Mouse (Mus musculus) limb, embryonic 14.5 days (tissue): ENCODE data around the gene Cdsn. TPM values are rescaled to one million over a fixed set of nuclear protein-coding genes. Genes with fewer than 3 reads are reported as not detected.

ENCODE experiments used
- ATAC-seq: fragments of 200-750 bp; cut with Nextera tagmentation; 2 replicates; pipeline ENCODE4 v1.8.0; 2017; ENCODE audit warnings: low read depth, moderate number of reproducible peaks, moderate TSS enrichment; ENCODE audit not compliant: low FRiP score
- DNase-seq: peaks from one replicate; pipeline ENCODE4 v3.0.0-alpha.2; 2015; ENCODE audit warnings: low spot score
- H3K27ac ChIP-seq: fragments of 300-500 bp; sonication (generic); replicated peaks from 2 replicates; pipeline ENCODE4 v1.5.1; 2014; ENCODE audit warnings: low read depth, mild to moderate bottlenecking, low read length, moderate library complexity, mixed read lengths
- H3K27me3 ChIP-seq: fragments of 300-500 bp; sonication (generic); 2 replicates; pipeline ENCODE4 v1.6.1; 2014; ENCODE audit warnings: low read length, mixed read lengths; ENCODE audit not compliant: control insufficient read depth, insufficient read depth
- H3K36me3 ChIP-seq: fragments of 300-500 bp; sonication (generic); 2 replicates; pipeline ENCODE4 v1.6.1; 2014; ENCODE audit warnings: mild to moderate bottlenecking, low read length, moderate library complexity, mixed read lengths; ENCODE audit not compliant: control insufficient read depth, insufficient read depth
- H3K4me1 ChIP-seq: fragments of 300-500 bp; sonication (generic); 2 replicates; pipeline ENCODE4 v1.6.1; 2014; ENCODE audit warnings: antibody characterized with exemption, low read length, mixed read lengths; ENCODE audit not compliant: control insufficient read depth, insufficient read depth
- H3K4me2 ChIP-seq: fragments of 300-500 bp; sonication (generic); replicated peaks from 2 replicates; pipeline ENCODE4 v1.6.1; 2014; ENCODE audit warnings: low read depth, mild to moderate bottlenecking, low read length, moderate library complexity; ENCODE audit not compliant: severe bottlenecking
- H3K4me3 ChIP-seq: fragments of 300-500 bp; sonication (generic); replicated peaks from 2 replicates; pipeline ENCODE4 v1.5.1; 2014; ENCODE audit warnings: low read length
- H3K9ac ChIP-seq: fragments of 300-500 bp; sonication (generic); 2 replicates; pipeline ENCODE4 v1.6.1; 2014; ENCODE audit warnings: mild to moderate bottlenecking, low read depth, low read length, moderate library complexity; ENCODE audit not compliant: severe bottlenecking
- H3K9me3 ChIP-seq: fragments of 300-500 bp; sonication (generic); 2 replicates; pipeline ENCODE4 v1.6.1; 2016; ENCODE audit warnings: low read length; ENCODE audit not compliant: control insufficient read depth
- POLR2A ChIP-seq: fragments of 200-500 bp; IDR thresholded peaks from 2 replicates; pipeline ENCODE4 v1.8.0; 2012; ENCODE audit warnings: inconsistent platforms, mild to moderate bottlenecking, moderate library complexity, borderline replicate concordance; ENCODE audit not compliant: insufficient read depth, insufficient read length; ENCODE audit errors: extremely low read depth
- WGBS: fragments of 180-500 bp; shearing (Covaris S2); extraction: QIAGEN DNeasy Blood & Tissue Kit; methylation state at CpG from one replicate; pipeline ENCODE4 v1.1.7; 2014; 5-methylcytosine and 5-hydroxymethylcytosine counted together
- polyA plus RNA-seq, 2 experiments: library from polyadenylated mRNA; depleted of rRNA in 1 of 2; stranded (reverse) in 1 of 2; unstranded in 1 of 2; fragments of >200 nt; fragmentation: Nextera tagmentation in 1 of 2; extraction: Ambion mirVana in 1 of 2; gene quantifications; 2 replicates each; pipeline versions ENCODE4 v1.2.1 to v1.2.3; 2012 to 2014

The Cdsn gene
- polyA plus RNA-seq, 2 experiments = 0.07 to 0.09 TPM

DNA sequence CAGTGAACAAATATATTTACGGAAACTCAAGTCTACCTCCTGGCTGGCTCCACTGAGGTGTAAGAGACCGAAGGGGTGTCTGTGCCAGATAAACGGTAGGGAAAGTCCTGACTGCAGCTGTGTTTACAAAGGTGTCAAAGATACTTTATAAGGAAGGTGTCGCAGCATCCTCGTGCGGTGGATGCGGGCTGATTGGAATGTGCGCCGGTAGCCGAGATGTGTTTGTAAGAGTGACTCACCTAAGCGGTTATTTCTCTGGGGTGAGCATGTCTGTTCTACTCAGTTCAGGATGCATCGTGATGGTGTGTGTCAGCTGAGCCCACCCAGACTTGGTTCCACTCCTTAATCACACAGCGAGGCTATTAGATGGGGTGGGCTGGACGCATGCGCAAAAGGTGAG is 39.8 kb downstream of the Cdsn start:
- H3K4me2 ChIP-seq = no peak overlapping the region
- ATAC-seq (no peak), DNase-seq (no peak)
- H3K4me3 ChIP-seq = no peak overlapping the region
- H3K27me3 ChIP-seq = no peaks in the 10 kb centered on the region; the same call in 1 of the 2 replicates
- no peak overlapping the region for H3K27ac ChIP-seq
- peaks cover 2% of the 10 kb centered on the region; the same call in 1 of the 2 replicates for H3K4me1 ChIP-seq
- no peaks in the 10 kb centered on the region for H3K9me3 ChIP-seq
- H3K9ac ChIP-seq = no peak overlapping the region
- WGBS = 93% methylated on average over 15 of the region's 15 CpGs
- no peak for TF ChIP-seq POLR2A
- H3K36me3 ChIP-seq = no peaks in the 10 kb centered on the region

DNA sequence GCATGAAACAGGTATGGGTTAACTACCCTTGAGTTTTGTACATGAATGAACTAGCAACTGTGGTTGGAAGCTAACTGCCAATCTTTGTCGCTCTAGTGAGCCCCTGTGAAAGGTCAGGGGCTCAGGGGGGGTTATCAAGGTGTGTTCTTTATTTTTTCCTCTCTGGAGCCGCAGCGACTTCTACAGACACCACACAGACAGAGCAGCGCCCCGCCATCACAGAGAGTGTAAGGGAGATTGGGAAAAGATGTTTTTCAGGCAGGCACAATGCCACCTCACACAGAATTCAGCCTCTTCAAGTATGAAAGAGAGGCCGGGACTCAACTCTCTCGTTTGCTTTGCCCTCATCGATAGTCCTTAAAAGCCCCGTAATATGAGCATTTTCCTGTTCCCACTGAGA is 40.2 kb downstream of the Cdsn start:
- DNase-seq = no peak
- H3K4me2 ChIP-seq = no peak overlapping the region
- no peaks in the 10 kb centered on the region; the same call in 1 of the 2 replicates for H3K9me3 ChIP-seq
- no peak overlapping the region for H3K9ac ChIP-seq
- no peak overlapping the region for H3K27ac ChIP-seq
- no peak for ATAC-seq
- TF ChIP-seq POLR2A = no peak
- peaks cover 2% of the 10 kb centered on the region; the same call in 1 of the 2 replicates for H3K4me1 ChIP-seq
- no peaks in the 10 kb centered on the region for H3K36me3 ChIP-seq
- 83% methylated on average over 9 of the region's 9 CpGs for WGBS
- H3K27me3 ChIP-seq = no peaks in the 10 kb centered on the region; the same call in 1 of the 2 replicates
- H3K4me3 ChIP-seq = no peak overlapping the region

GRCm38 (mm10) chr17:35593786-35594185 is 41.9 kb downstream of the Cdsn start:
- Histone ChIP-seq H3K9me3 (no peaks in the 10 kb centered on the region; the same call in 1 of the 2 replicates), H3K36me3 (no peaks in the 10 kb centered on the region), H3K4me3 (no peak overlapping the region), H3K4me1 (peaks cover 2% of the 10 kb centered on the region; the same call in 1 of the 2 replicates), H3K4me2 (no peak overlapping the region), H3K9ac (no peak overlapping the region), H3K27me3 (no peaks in the 10 kb centered on the region; the same call in 1 of the 2 replicates), H3K27ac (no peak overlapping the region)
- DNase-seq = no peak
- no peak for TF ChIP-seq POLR2A
- WGBS = 42% methylated on average over 4 of the region's 4 CpGs
- ATAC-seq = no peak

- Histone ChIP-seq H3K4me3 (no peak overlapping the region), H3K36me3 (no peaks in the 10 kb centered on the region), H3K4me2 (no peak overlapping the region), H3K4me1 (peaks cover 2% of the 10 kb centered on the region; the same call in 1 of the 2 replicates), H3K27ac (no peak overlapping the region), H3K27me3 (no peaks in the 10 kb centered on the region; the same call in 1 of the 2 replicates), H3K9me3 (no peaks in the 10 kb centered on the region; the same call in 1 of the 2 replicates), H3K9ac (no peak overlapping the region)
- ATAC-seq (no peak), DNase-seq (no peak)
- TF ChIP-seq POLR2A = no peak
- WGBS = 81% methylated on average over 7 of the region's 7 CpGs
Observed at GRCm38 (mm10) chr17:35594456-35594855, 42.5 kb downstream of the Cdsn start.

- Histone ChIP-seq H3K9ac (no peak overlapping the region), H3K27me3 (no peaks in the 10 kb centered on the region), H3K36me3 (no peaks in the 10 kb centered on the region), H3K4me1 (no peaks in the 10 kb centered on the region), H3K9me3 (no peaks in the 10 kb centered on the region; the same call in 1 of the 2 replicates), H3K27ac (no peak overlapping the region), H3K4me3 (no peak overlapping the region), H3K4me2 (no peak overlapping the region)
- no peak for TF ChIP-seq POLR2A
- ATAC-seq (no peak), DNase-seq (no peak)
- WGBS = 92% methylated on average over 3 of the region's 3 CpGs
Observed at GRCm38 (mm10) chr17:35597399-35597798, 45.5 kb downstream of the Cdsn start.
